Mouse (Mus musculus) stomach, postnatal 0 days (tissue): Measurements from ENCODE around the gene Zfp148.

Experiments used
- CTCF ChIP-seq: IDR thresholded peaks from 2 replicates; pipeline ENCODE4 v1.5.1; 2016; ENCODE audit warnings: antibody characterized with exemption, low read depth, mild to moderate bottlenecking, moderate library complexity
- EP300 ChIP-seq: optimal IDR thresholded peaks from 2 replicates; pipeline ENCODE3; 2016; ENCODE audit warnings: antibody characterized with exemption

DNA sequence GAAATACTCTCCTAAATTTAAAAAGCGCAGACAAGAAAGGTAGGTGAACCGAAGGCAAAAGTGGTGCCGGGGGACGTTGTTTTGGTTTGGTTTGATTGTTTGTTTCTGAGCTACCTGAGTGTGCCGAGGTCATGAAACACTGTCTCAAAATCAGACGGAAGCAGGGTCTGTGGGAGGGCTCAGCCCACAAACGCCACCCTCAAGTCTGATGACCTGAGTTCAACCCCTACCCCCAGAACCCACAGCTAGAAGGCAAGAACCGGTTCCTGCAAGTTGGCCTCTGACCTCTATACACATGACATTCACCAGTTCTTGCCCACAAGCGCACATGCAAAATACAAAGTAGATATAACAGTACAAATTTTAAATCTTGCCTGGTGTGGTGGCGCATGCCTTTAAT lies 43.0 kb upstream of the Zfp148 start:
- TF ChIP-seq CTCF (no peak), EP300 (no peak)
